In the genomic region with DNA sequence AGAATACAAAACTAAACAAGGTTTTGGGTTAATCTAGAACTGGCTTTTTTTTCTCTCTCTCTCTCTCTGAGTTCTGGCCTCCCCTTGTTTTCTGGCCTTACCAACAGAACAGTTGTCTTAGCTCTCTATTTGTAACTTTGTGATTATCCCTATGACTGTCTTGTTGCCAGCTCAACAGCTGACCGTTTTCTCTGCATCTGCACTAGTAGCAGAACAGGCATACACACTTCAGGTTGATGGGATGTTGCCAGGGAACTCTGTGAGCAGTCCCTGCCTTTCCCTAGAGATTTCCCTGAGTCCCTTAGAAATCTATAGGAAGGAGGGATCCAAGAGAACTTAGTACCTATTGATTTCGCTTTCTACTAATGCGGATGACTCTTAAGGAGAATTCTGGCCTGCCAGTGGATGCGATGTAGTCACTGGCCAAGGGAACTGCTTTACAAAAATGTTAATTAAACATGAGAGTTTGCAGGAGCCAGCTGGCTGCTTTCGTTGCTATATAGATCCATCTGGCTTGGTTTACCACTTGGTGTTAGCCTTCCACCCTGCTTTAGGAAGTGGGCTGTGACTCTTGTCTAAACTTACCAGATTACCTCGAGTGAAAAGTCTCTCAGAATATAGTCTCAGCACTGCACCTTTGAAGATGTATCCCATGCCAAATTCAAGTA, we compare ENCODE assay signal across 15 mouse cellular contexts. TPM values are rescaled to one million over a fixed set of nuclear protein-coding genes. Genes with fewer than 3 reads are reported as not detected.
A peak's percentile ranks its signal among the peaks of the same experiment; 100 is the strongest.
DNase-seq lines count a peak whose midpoint lies in the region; TF ChIP-seq lines count a peak whose summit lies in the region.
"Had no signal": no experiment of that assay in that cellular context is flagged by ENCODE, and none has a peak within 500 bp of the region (broad histone marks: within the 10 kb centered on the region; RNA-seq: fewer than 3 reads in every experiment).

No protein-coding gene starts in this region.

- no peak for TF ChIP-seq POLR2A in testis, adult 2 months (IDR thresholded peaks at IDR 0.05; ENCODE audit: control insufficient read depth, low read depth, low read length)

- H3K4me1 ChIP-seq in testis, adult 2 months (ENCODE audit: control insufficient read depth, insufficient read depth, low read length) = peaks cover 12% of the 10 kb centered on the region

- TF ChIP-seq CTCF in testis, adult 2 months (IDR thresholded peaks at IDR 0.05; ENCODE audit: control insufficient read depth, insufficient read depth, insufficient replicate concordance, low read depth, low read length) = no peak

- H3K36me3 ChIP-seq in testis, adult 2 months (ENCODE audit: control insufficient read depth, insufficient read depth, low read length) = no peaks in the 10 kb centered on the region

- H3K4me3 ChIP-seq in testis, adult 2 months (ENCODE audit: control insufficient read depth, low read depth, low read length) = peak overlapping the region; percentile 85; the same call in 1 of the 2 replicates
- H3K4me3 ChIP-seq: myocyte had no signal

- no peak overlapping the region for H3K27ac ChIP-seq in testis, adult 2 months (ENCODE audit: control insufficient read depth, insufficient read depth, low read depth, low read length)
- H3K27ac ChIP-seq: hindbrain, postnatal 0 days; kidney, postnatal 0 days; macrophage had no signal

- H3K27me3 ChIP-seq in testis, adult 2 months (ENCODE audit: control insufficient read depth, insufficient read depth, low read length) = no peaks in the 10 kb centered on the region

- peak; percentile 22 to 43 for DNase-seq in frontal cortex, adult 2 months (ENCODE audit: extremely low spot score in 1 of 2, low spot score in 1 of 2)
- DNase-seq in frontal cortex, postnatal 25 days (ENCODE audit: low spot score in 2 of 2) = no peak
- DNase-seq in layer of hippocampus, adult 9-11 months = peak; percentile 34
- no peak for DNase-seq in layer of hippocampus, postnatal 25 days (ENCODE audit: extremely low spot score in 1 of 2, low spot score in 1 of 2)
- DNase-seq in testis, postnatal 10 days (ENCODE audit: low spot score) = no peak
- no peak for DNase-seq in cerebellum, postnatal 4 days (ENCODE audit: low spot score in 2 of 2)
- DNase-seq in urinary bladder, adult 2 months (ENCODE audit: low spot score) = no peak
- DNase-seq: cerebellum, postnatal 36 days; gastrocnemius, postnatal 14 days; thymus, postnatal 36 days had no signal

RNA-seq across cellular contexts. Expression of gene Trim45, which starts 2.2 kb away (rescaled TPM):
- 8.2 and 8.6 TPM in 2 replicates for polyA plus RNA-seq in frontal cortex, adult 2 months (2012; rRNA removed)
- 1 to 10 TPM; 7.9 to 9.1 TPM for total RNA-seq in layer of hippocampus, postnatal 25 days (2021)
- 33.7 and 38.9 TPM in 2 replicates for polyA plus RNA-seq in testis, adult 2 months (2012; rRNA removed)
- polyA plus RNA-seq in urinary bladder, adult 2 months (2012; rRNA removed) = 7.0 and 7.8 TPM in 2 replicates

RNA-seq across cellular contexts. Expression of gene Ttf2, which starts 45.3 kb away (rescaled TPM):
- polyA plus RNA-seq in frontal cortex, adult 2 months (2012; rRNA removed) = 1.4 and 1.7 TPM in 2 replicates
- 1 to 10 TPM; 1.4 to 2.3 TPM for total RNA-seq in layer of hippocampus, postnatal 25 days (2021)
- 2.7 and 3.0 TPM in 2 replicates for polyA plus RNA-seq in testis, adult 2 months (2012; rRNA removed)
- 7.2 and 8.2 TPM in 2 replicates for polyA plus RNA-seq in urinary bladder, adult 2 months (2012; rRNA removed)

Comparison
In these comparisons a context has a peak if more than half of its experiments do, and no peak if none do; other contexts are left out.
1. DNase-seq: peak in frontal cortex, adult 2 months (2 of 2) and layer of hippocampus, adult 9-11 months (single experiment); none in frontal cortex, postnatal 25 days (0 of 2), layer of hippocampus, postnatal 25 days (0 of 2), testis, postnatal 10 days (single experiment), cerebellum, postnatal 4 days (0 of 2) and urinary bladder, adult 2 months (single experiment).